Mouse (Mus musculus) C2C12 (cell line): ENCODE results near the gene Sgca.

Experiments
- CEBPB ChIP-seq: IDR thresholded peaks from one replicate; pipeline ENCODE4 v1.6.1; 2011; ENCODE audit warnings: low read depth, mild to moderate bottlenecking, control low read depth, moderate library complexity
- CTCF ChIP-seq: IDR thresholded peaks from one replicate; pipeline ENCODE4 v1.5.1; 2011; ENCODE audit not compliant: control insufficient read depth, insufficient read depth, insufficient read length
- MAX ChIP-seq: IDR thresholded peaks from one replicate; pipeline ENCODE4 v1.6.1; 2011; ENCODE audit warnings: mild to moderate bottlenecking, control low read depth
- USF1 ChIP-seq: IDR thresholded peaks from one replicate; pipeline ENCODE4 v1.6.1; 2011; ENCODE audit warnings: low read depth, mild to moderate bottlenecking, control low read depth, moderate library complexity

DNA sequence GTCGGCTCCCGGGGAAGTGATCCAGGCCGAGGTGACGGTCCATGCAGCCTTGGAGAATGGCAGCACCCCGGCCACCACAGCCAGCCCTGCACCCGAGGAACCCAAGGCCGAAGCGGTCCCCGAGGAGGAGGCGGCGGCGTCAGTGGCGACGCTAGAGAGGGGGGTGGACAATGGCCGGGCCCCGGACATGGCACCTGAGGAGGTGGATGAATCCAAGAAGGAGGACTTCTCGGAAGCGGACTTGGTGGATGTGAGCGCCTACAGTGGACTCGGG lies 16.3 kb upstream of the Sgca start:
- no peak for TF ChIP-seq CTCF
- TF ChIP-seq MAX: no peak
- no peak for TF ChIP-seq CEBPB
- TF ChIP-seq USF1: no peak
